Mouse (Mus musculus) adrenal gland, adult 2 months (tissue): ENCODE data around the gene Tnfsf14. TPM values are rescaled to one million over a fixed set of nuclear protein-coding genes. Genes with fewer than 3 reads are reported as not detected.

ENCODE experiments used
- DNase-seq: peaks from one replicate; pipeline ENCODE4 v3.0.0; 2021
- polyA plus RNA-seq: library from polyadenylated mRNA; depleted of rRNA; stranded (reverse); fragments of >200 nt; gene quantifications from 2 replicates; pipeline ENCODE4 v1.2.3, GENCODE M21; 2012
- total RNA-seq, 2 experiments: library from RNA; stranded (reverse); gene quantifications; 2 replicates each; pipeline ENCODE4 v1.2.3; 2021

Tnfsf14 gene
- total and polyA plus RNA-seq, 3 experiments = 0.21 to 0.26 TPM; not detected in 1

DNA sequence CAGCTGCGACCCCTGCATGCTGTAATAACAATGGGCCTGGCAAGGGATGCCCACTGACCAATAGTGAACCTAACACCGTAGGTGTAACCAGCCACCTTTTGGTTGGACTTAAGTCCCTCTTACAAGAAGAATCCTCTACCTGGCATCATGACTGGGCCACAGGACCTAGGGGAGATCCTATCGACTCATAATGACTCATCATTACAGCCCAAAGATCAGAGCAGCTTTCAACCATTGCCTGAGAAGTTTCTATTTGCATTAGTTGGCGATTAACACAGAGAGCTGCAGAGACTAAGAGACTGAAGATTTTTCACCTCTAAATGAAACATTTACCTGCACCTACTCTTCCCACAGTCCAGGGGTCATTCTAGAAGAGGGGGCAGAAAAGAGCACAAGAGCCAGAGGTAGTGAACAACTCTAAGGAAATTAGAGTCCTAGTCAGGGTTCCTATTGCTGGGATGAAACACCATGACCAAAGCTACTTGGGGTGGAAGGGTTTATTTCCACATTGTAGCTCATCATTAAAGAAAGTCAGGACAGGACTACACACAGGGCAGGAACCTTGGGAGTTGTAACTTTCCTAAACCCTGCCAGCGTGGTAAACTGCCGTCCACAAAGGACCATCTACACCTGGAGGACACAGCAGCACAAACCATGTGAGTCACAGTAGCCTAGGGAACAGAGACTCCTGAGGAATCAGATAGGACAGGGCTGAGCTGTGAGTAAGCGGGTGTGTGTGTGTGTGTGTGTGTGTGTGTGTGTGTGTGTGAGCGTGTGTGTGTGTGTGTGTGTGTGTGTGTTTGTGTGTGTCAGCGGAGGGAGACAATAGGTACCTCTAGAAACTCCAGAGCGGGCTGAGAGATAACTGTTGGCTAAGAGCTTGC lies 8.1 kb upstream of the Tnfsf14 start:
- no peak for DNase-seq

DNA sequence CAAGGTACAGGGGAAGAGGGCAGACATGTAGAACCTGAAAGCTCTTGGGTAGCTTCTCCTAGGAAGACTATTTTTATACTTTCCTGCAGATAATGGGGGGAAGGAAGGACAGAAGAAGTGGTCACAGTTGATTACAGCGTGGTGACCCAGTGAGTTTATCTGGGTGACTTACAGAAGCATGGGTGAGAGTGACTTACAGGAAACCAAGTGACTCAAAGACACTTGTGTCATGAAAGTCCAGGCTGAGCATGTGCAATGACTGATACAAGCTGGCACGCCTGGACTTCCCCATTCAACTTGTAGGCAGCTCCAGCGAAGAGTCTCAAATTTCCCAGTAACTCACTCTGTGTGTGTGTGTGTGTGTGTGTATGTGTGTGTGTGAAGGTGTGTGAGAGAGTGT lies 4.3 kb upstream of the Tnfsf14 start:
- DNase-seq = no peak

DNA sequence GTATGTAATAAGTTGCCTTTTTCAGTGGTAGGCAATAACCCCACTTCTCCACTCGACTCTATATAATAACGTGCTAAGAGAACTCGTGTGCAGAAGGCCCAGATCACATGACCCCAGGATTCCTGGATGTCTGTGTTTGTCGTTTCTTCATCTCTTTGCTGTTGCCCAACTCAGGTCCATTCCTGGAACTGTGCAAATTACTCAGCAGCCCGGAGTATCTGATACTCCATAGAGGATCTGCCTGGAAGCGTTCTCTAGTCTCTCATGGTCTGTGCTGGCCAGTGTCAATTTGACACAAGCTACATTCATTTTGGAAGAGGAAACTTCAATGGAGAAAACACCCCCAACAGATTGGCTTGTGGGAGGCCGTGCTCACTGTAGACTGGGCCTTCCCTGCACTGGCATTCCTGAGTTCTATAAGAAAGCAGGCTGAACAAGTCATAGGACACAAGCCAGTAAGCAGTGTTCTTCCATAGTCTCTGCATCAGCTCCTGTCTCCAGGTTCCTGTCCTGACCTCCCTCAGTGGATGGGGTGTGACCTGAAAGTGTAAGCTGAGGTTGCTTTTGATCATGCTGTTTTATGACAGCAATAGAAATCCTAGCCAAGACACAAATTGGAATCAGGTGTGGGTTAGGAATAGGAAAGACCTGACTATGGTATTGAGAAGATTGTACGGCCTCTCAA lies 1.5 kb upstream of the Tnfsf14 start:
- no peak for DNase-seq

DNA sequence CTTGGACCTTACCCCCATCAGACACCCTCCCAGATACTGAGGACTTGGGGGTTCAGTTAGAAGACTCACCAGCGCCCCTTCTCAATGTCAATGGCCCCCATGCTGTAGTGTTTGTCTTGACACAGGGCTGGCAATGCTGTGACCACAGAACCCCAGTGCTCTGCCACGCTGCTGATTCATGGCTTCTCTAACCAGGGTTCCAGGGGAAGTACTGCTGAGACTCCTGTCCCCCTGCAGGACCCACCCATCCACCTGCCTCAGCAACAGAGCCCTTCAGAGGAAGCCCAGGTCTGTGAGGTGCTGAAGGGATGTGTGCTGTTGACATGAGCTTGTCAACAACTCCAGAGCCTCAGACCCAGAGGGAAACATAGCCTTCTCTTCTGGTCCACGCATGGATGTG lies 794 bp upstream of the Tnfsf14 start:
- no peak for DNase-seq

DNA sequence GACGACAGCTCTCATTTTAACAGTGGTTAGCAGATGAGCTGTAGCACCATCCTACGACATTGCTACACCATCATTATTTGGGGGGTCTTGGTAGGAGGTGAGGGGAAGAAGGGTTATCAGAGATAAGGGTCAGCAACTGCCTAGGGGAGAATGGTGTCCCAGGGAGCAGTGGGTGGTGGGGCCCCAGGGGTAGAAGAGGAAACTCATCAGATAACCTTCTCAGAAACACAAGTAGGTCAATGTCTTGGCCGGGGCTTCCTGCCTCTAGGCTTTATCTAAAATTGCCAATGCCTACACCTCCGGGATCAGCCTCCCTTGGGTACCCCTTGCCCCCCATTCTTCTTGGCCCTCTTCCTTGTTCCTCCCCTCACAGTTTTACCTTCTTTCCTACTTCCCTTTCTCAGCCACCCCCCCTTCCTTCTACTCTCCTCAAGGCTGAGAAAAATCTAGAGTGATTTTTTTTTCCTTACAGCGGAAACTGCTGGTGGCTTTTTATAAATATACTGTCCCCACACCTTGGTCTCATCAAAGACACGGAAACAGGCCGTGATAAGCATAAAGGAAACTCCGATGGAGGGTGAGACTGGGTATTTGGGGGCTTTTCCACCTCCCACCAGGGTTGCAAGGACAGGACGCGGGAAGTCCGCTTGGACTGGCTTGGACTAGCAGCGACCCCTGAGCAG lies 5.3 kb downstream of the Tnfsf14 start:
- DNase-seq = no peak

DNA sequence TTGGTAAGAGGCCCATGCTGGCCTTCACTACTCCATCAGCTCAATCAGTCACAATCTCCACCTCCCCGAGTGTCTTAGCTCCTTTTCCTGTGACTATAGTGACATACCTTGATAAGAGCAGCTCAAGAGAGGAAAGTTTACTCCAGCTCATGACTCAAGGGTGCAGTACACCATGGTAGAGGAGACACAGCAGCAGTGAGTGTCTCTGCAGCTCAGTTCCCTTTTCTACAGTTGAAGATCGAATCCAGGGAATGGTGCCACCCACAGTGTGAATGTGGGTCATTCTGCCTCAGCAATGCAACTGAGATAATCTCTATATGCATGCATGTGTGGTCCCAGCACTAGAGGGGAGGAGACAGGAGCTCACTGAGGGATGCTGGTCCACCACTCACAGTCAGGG lies 8.3 kb downstream of the Tnfsf14 start:
- no peak for DNase-seq

DNA sequence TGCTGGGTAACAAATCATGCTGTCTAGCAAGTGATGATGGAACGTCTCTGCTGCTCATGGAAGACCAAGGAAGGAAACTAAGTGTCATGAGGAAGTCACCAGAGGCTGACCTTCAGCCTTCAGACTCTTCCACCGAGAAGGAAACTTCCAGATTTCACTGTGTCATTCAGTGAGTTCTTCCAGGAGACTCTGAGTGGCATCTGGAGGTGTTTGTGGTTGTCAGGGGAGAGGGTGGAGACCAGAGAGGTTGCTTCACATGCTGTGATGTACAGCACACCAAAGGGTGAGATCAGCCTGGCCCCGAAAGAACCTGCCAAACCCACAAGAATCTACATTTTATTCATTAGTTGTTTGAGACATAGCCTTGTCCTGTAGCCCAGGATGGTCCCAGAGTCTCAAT lies 11.1 kb downstream of the Tnfsf14 start:
- no peak for DNase-seq

DNA sequence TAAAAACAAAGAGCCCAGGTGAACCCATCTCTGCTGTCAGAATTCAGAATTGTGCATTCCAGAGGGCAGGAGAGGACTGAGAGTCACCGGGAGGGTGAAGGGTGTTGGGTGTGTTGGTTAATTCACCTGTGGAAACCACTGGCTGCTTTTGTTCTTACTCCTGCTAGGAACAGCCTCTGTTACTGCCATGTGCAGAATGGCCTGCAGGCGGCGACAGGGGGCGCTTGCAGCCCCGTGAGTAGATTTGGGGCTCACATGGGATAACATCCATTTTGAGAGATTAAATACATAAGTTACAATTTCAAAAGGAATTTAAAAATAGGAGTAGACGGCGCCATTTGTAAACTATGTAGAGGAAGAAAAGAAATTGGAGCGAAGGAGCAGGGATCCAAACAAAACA lies 13.6 kb downstream of the Tnfsf14 start:
- peak; percentile 37 for DNase-seq

DNA sequence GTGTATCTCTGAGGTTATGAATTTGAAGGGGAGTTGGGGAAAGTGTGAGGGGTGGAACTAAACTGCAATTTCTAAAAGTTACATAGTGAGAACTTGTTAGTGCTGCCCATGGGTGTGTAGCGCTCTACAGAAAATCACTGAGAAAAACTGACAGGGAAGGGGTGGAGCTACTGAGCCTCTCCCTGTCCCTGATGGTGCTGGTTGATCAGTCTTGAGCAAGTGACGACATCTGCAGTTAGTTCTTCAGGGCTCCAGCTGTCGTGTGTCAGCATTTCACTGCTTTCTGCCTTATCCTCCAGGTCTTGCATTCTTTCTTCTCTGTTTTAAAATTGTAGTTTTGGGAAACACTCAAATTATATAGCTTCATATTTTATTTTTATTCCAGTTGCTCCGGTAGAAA lies 20.6 kb downstream of the Tnfsf14 start:
- DNase-seq = no peak

DNA sequence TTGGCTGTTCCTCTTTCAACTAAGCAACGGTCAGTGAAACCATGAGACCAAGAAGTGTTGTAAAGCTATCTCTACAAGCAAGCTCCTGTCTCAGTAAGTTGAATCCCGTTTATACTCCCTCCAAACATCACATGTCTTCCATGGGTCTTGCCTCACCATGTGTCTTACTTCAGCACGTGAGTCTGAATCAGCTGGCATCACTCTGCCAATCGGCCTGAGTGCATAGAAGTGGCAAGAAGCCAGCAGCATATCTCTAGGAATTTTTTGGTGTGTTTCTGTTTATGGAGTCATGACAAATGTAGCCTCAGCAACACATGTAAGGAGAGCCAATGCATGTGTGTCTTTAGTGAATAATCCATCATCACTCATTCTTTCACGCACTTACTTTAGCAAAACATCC lies 21.6 kb downstream of the Tnfsf14 start:
- DNase-seq = no peak

DNA sequence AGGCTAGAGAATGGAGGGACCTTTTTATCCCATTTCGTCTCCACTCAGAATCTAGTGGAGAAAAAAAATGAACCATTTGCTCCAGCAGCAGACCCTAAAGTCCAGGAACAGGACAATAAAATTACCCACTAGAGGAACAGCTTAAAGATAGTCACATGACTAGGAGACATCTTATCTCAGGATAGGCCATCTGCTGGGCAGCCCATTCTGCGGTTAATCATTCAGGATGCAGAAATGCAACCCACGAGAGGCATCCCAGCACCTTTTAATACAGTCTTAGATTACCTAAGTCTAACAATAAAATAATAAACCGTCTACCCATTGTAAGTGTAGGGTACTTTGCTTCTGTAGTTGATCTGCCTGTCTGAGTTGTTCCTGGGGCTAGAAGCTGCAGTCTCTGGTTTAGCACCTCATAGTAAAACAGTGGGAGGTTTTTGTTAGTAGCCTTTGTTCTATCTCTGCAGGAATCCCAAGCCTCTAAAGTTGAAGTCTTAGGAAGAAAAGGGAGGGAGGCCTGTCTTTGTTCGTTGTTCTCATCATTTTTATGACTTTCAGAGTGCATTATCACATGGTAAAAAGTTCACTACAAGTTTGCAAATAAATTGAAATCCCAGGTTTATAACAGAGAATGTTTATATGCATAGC lies 23.2 kb downstream of the Tnfsf14 start:
- DNase-seq = no peak

DNA sequence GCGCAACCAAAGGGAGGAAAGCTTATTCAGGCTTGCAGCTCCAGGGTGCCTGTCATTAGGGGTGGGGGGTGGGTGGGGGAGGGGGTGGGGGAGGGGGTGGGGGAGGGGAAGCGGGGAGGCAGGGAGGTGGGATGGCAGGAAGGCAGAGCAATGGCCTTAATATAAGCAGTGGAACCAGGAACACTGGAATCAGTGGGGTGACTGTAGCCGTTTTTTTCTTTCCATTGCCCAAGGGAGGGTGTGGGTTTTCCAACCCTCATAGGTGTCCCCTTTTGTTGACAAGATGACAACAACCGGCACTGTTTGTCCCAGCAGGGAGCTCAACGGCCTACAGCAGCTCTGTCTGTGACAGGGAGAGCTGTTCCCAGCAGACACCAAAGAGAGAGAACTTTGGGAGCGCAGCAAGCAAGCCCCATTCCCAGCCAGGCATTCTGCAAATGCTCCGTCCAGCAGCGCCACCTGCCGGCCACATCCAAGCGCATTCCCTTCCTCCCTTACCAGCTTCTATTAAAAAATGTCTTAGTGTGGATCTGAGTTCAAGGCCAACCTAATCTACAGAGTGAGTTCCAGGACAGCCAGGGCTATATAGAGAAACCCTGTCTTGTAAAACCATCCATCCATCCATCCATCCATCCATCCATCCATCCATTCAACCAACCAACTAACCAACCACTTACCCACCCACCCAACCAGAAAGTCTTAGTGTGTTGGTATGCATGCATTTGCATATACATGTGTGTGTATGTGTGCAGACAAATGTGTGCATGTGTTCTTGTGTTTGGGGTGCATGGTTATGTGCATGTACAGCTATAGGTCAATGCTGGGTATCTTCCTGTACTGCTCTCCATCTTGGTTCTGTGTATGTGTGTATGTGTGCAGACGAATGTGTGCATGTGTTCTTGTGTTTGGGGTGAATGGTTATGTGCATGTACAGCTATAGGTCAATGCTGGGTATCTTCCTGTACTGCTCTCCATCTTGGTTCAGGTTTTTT lies 26.9 kb downstream of the Tnfsf14 start:
- peak; percentile 86 for DNase-seq

DNA sequence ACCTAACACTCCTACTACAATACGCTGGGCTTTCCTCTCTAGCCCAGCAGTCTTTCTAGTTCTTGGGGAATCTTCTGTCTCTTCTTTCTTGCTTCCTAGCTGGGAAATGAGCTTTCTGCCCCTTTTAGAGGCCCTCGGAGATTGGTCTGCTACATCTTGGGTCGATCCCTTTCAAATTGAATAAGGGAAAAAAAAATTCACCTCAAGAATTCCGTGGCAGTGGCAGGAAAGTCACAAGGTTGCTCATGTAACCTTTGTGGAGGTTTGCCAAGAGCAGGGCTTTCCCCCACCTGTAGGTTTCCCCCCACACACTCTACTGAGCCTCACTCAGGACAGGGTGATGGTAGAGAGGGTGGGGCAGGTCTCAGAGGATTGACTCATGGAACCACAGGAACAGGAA lies 40.2 kb downstream of the Tnfsf14 start:
- DNase-seq = no peak

DNA sequence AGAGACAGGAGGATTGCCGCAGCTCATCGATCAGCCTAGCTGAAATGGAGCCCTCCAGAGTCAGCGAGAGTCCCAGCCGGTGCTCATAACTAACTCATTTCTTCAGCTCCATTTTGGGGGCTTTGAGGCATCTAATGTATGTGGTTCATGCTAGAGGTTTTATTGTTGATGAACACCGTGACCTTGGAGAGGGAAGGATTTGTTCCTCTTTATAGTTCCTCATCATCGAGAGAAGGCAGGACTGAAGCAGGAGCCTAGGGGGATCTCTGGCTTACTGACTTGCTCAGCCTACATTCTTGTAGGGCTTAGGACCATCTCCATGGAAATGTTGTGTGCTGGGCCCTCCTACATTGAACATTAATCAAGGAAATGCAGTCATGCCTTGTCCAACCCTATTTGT lies 41.0 kb downstream of the Tnfsf14 start:
- DNase-seq = no peak

DNA sequence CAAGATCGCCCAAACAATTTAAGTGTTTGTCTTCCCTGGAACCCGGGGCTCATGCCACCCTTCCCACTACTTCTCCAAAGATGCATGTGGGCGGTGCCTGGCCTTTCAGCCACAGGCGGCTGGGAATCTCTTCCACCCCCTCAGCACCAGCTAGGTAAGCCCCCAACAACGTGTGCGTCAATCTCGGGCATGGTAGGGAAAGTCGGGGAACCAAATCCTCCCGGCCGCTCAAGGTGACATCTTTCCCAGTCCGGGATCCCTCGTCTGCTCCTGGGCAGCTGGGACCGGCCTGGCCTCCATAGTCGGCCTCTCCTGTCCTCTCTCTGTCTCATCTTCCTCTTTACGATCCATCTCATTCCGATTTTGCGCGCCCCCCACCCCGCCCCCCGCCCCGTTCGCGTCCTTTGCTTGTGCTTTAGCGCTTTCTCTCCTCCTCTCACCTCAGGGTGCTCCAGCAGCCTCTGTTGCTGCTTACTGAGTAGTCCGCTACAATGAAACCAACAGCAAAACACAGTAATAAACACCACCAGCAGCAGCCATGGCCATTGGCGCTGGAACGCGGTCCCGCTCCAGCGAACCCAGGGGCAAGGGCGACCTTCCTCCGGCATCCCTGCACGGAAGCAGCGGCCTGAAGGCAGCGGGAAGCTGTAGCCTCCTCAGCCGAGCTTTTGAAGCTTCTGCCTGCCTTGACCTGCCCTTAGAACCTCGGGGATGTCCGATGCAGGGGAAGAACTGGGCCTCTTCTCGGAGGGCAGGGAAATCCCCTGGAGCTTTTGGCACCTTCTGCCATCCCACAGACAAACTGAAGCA lies 44.8 kb downstream of the Tnfsf14 start, which contains the start of gene Cd70:
Cd70 (minus strand) TSS at position 784 of the 810 bp plus-strand sequence.
- no peak for DNase-seq

DNA sequence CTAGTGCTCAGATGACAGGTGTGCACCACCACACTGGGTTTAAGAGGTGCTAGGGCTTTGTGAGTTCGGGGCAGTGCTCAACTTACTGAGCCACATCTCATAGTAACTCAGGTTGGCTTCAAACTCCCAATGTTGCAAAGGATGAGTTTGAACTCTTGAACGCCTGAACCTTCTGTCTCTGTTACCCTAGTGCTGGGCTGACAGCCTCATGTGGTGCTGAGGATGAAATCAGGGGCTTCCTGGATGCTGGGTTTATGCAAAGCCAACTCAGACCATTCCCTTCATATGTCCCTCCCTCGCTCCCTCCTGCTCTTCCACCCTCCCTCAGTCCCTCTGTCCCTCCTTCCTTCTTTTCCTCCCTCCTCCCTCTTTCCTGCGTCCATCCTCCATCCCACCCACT lies 45.6 kb downstream of the Tnfsf14 start:
- no peak for DNase-seq

DNA sequence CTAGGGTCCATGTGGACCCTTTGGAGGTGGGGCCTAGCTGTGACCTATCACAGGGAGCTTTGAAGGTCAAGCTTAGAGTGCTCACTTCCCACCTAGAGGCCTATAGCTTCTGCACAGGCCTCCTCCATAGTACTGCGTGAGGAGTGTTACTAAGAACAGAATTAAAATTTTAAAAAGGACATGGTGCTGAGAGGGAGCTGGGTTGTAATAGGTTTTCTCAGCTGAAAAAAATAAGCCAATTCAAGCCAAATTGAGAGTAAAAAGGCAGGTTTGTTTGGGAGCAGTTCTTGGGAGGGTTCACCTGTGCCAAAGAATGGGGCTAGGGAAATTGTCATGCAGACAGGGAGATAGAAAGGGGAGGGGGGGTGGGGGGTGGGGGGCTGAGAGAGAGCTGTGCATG lies 48.9 kb downstream of the Tnfsf14 start:
- DNase-seq = no peak

DNA sequence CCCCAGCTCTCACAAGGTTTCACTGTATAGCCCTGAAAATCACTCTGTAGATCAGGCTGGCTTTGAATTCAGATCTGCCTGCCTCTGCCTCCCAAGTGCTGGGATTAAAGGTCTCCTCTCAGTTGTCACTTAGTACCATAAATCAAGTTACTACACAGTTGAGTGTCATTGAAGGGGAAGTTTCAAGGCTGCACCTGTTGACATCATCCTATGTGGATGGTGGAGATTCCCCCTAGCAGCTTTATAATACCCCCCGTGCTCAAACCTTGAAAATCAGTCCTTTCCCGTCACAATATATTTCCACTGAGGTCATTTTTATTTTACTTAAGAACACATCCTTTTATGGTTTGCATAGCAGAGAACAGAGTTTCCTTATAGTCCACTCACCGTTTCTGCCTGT lies 50.3 kb downstream of the Tnfsf14 start:
- no peak for DNase-seq

DNA sequence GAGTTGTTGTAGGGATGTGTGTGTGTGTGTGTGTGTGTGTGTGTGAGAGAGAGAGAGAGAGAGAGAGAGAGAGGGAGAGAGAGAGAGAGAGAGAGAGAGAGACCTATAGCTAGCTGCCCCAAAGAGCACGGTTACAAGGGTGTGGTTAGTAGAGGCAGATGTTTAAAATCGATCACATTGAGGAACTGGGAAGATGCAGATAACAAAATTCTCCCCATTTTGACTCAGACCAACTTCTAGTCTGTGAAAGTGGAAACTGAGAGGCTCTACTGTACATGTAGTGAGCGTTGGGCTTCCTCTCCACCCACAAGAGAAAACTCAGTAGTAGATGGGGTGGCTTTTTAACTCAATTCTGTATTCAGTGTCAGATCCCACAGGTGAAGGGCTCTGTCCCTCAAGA lies 54.3 kb downstream of the Tnfsf14 start:
- DNase-seq = no peak
